Mouse (Mus musculus) layer of hippocampus, postnatal 36 days (tissue): ENCODE measurements around the gene Mthfd1l. TPM values are rescaled to one million over a fixed set of nuclear protein-coding genes. Genes with fewer than 3 reads are reported as not detected.

Experiments used
- total RNA-seq, 2 experiments: library from RNA; stranded (reverse); gene quantifications; 2 replicates each; pipeline ENCODE4 v1.2.3; 2021

Gene Mthfd1l
- total RNA-seq, 2 experiments from 2014 or later, result 7.7 to 9.3 TPM

Other genes with a start within 250 kb of the Mthfd1l start
- gene Plekhg1, start 232.8 kb upstream of the Mthfd1l start, total RNA-seq, result 10 to 100 TPM; 17.7 to 20.2 TPM